Mouse (Mus musculus) kidney, adult 2 months (tissue): ENCODE results near the gene Pde6c. TPM values are rescaled to one million over a fixed set of nuclear protein-coding genes. Genes with fewer than 3 reads are reported as not detected.

ENCODE experiments used
- DNase-seq: peaks from one replicate; pipeline ENCODE4 v3.0.0; 2021
- H3K27ac ChIP-seq: fragments of 200-500 bp; 2 replicates; pipeline ENCODE4 v1.5.1; 2012; ENCODE audit warnings: low read depth, low read length, control low read depth, inconsistent platforms; ENCODE audit not compliant: insufficient read depth
- H3K27me3 ChIP-seq: fragments of 200-500 bp; replicated peaks from 2 replicates; pipeline ENCODE4 v1.6.1; 2012; ENCODE audit warnings: mild to moderate bottlenecking, moderate library complexity, low read length, inconsistent platforms; ENCODE audit not compliant: control insufficient read depth, insufficient read depth
- H3K36me3 ChIP-seq: fragments of 200-500 bp; 2 replicates; pipeline ENCODE4 v1.6.1; 2012; ENCODE audit warnings: mild to moderate bottlenecking, moderate library complexity, low read length, inconsistent platforms; ENCODE audit not compliant: control insufficient read depth, insufficient read depth
- H3K4me1 ChIP-seq: fragments of 200-500 bp; 2 replicates; pipeline ENCODE4 v1.6.1; 2011; ENCODE audit warnings: low read length; ENCODE audit not compliant: control insufficient read depth, insufficient read depth
- H3K4me3 ChIP-seq: fragments of 200-500 bp; 2 replicates; pipeline ENCODE4 v1.5.1; 2011; ENCODE audit warnings: mild to moderate bottlenecking, low read depth, low read length, control low read depth; ENCODE audit not compliant: insufficient read depth
- CTCF ChIP-seq: fragments of 200-500 bp; conservative IDR thresholded peaks from 2 replicates; pipeline ENCODE4 v1.5.1; 2011; ENCODE audit warnings: low read depth, mild to moderate bottlenecking, control low read depth, low read length, moderate library complexity, mixed read lengths; ENCODE audit not compliant: insufficient read depth, insufficient read length
- POLR2A ChIP-seq: fragments of 200-500 bp; IDR thresholded peaks from one replicate; pipeline ENCODE4 v1.6.1; 2011; ENCODE audit warnings: low read depth, low read length, control low read depth
- WGBS: fragments of 180-500 bp; shearing (Covaris S2); methylation state at CpG from one replicate; pipeline ENCODE4 v1.1.7; 2018; 5-methylcytosine and 5-hydroxymethylcytosine counted together
- polyA plus RNA-seq: library from polyadenylated mRNA; depleted of rRNA; stranded (reverse); fragments of >200 nt; gene quantifications from 2 replicates; pipeline ENCODE4 v1.2.3, GENCODE M21; 2012

The Pde6c gene
- polyA plus RNA-seq, 1 experiment: not detected

- no peaks in the 10 kb centered on the region for H3K4me1 ChIP-seq
- TF ChIP-seq POLR2A: no peak
- no peak; the same call in 1 of the 2 replicates for TF ChIP-seq CTCF
- H3K4me3 ChIP-seq: no peak overlapping the region
- no peak overlapping the region for H3K27ac ChIP-seq
- no peaks in the 10 kb centered on the region for H3K36me3 ChIP-seq
- no peak for DNase-seq
- WGBS: 97% methylated on average over 1 of the region's 1 CpGs
- no peaks in the 10 kb centered on the region for H3K27me3 ChIP-seq
Observed at GRCm38 (mm10) chr19:38156243-38156642, 23.7 kb downstream of the Pde6c start.

- Histone ChIP-seq H3K36me3 (no peaks in the 10 kb centered on the region), H3K27ac (no peak overlapping the region), H3K4me1 (no peaks in the 10 kb centered on the region), H3K27me3 (no peaks in the 10 kb centered on the region), H3K4me3 (no peak overlapping the region)
- no peak for TF ChIP-seq POLR2A
- no peak for DNase-seq
- WGBS: 79% methylated on average over 21 of the region's 21 CpGs
Observed at GRCm38 (mm10) chr19:38161648-38162354, 29.2 kb downstream of the Pde6c start.

DNA sequence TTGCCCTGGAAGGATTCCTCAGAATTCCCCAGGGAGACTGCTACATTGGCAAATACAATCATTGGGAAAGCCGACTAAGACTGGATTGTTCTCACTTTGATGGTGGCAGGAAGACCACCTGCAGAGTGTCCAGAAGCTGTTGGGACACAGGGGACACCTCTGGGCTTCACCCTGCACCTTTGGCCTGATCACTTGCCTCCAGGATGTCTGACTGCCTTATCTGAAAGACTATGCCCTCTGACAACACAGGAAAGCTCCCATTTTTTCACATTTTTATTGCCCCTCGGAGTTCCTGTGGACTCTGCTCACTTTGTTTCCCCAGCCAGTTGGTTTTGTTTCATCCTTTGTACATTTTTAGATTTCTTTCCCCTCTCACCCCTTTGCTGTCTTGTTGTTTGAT lies 32.1 kb downstream of the Pde6c start:
- no peak overlapping the region for H3K4me3 ChIP-seq
- no peak overlapping the region for H3K27ac ChIP-seq
- H3K4me1 ChIP-seq: no peaks in the 10 kb centered on the region
- 49% methylated on average over 2 of the region's 2 CpGs for WGBS
- H3K36me3 ChIP-seq: no peaks in the 10 kb centered on the region
- H3K27me3 ChIP-seq: no peaks in the 10 kb centered on the region
- no peak for TF ChIP-seq POLR2A
- TF ChIP-seq CTCF: no peak
- DNase-seq: no peak

GRCm38 (mm10) chr19:38179675-38180074 lies 47.1 kb downstream of the Pde6c start:
- no peak overlapping the region for H3K4me3 ChIP-seq
- no peaks in the 10 kb centered on the region; the same call in 1 of the 2 replicates for H3K36me3 ChIP-seq
- no peaks in the 10 kb centered on the region for H3K27me3 ChIP-seq
- DNase-seq: no peak
- no peak for TF ChIP-seq CTCF
- no peak for TF ChIP-seq POLR2A
- H3K27ac ChIP-seq: no peak overlapping the region
- WGBS: 92% methylated on average over 9 of the region's 9 CpGs
- no peaks in the 10 kb centered on the region for H3K4me1 ChIP-seq

DNA sequence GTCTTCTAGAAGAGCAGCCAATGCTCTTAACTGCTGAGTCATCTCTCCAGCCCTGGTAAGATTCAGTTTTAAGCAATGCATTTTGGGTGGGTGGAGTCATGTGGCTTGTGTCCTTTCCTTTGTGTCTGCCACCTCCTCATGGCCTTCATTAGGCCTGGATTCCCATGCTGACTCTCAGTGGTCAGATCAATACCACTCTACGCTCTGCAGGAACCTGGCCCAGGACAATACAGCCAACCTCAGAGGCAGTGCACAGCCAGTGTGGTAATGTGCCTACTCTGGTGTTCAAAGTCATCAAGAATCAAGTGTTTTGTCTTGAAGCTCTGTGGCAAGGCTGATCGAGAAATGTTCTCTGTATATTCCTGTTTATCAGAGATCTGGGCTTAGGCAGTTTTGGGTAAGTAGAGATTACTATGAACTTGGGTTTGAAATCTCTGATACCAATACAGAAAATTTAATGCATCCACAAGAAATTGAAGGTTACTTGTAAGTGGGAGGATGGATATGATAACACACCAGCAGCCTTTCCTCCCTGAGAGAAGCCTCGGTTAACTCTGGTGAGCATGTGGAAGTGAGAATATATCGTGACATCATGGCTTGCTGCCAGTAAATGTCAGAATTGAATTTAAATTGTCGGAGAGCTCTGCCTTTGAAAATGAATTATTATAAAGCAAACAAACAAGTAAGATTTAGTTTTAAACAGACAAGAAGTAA lies 54.2 kb downstream of the Pde6c start:
- H3K36me3 ChIP-seq: no peaks in the 10 kb centered on the region; the same call in 1 of the 2 replicates
- TF ChIP-seq CTCF (no peak), POLR2A (no peak)
- no peaks in the 10 kb centered on the region for H3K27me3 ChIP-seq
- H3K4me1 ChIP-seq: peaks cover 4% of the 10 kb centered on the region; the same call in 1 of the 2 replicates
- H3K4me3 ChIP-seq: no peak overlapping the region
- no peak overlapping the region for H3K27ac ChIP-seq
- DNase-seq: no peak
- 89% methylated on average over 5 of the region's 5 CpGs for WGBS

- H3K4me3 ChIP-seq: no peak overlapping the region
- H3K4me1 ChIP-seq: peaks cover 4% of the 10 kb centered on the region; the same call in 1 of the 2 replicates
- H3K27me3 ChIP-seq: no peaks in the 10 kb centered on the region
- no peak overlapping the region for H3K27ac ChIP-seq
- DNase-seq: no peak
- no peaks in the 10 kb centered on the region; the same call in 1 of the 2 replicates for H3K36me3 ChIP-seq
- 91% methylated on average over 2 of the region's 2 CpGs for WGBS
- TF ChIP-seq POLR2A: no peak
- TF ChIP-seq CTCF: no peak
Observed at GRCm38 (mm10) chr19:38187345-38187680, 54.7 kb downstream of the Pde6c start.

GRCm38 (mm10) chr19:38190606-38191005 lies 58.0 kb downstream of the Pde6c start:
- H3K36me3 ChIP-seq: no peaks in the 10 kb centered on the region; the same call in 1 of the 2 replicates
- peaks cover 4% of the 10 kb centered on the region; the same call in 1 of the 2 replicates for H3K4me1 ChIP-seq
- WGBS: 87% methylated on average over 3 of the region's 3 CpGs
- no peaks in the 10 kb centered on the region for H3K27me3 ChIP-seq
- DNase-seq: no peak
- no peak overlapping the region for H3K27ac ChIP-seq
- H3K4me3 ChIP-seq: no peak overlapping the region
- TF ChIP-seq CTCF: no peak
- TF ChIP-seq POLR2A: no peak
